In the genomic region with DNA sequence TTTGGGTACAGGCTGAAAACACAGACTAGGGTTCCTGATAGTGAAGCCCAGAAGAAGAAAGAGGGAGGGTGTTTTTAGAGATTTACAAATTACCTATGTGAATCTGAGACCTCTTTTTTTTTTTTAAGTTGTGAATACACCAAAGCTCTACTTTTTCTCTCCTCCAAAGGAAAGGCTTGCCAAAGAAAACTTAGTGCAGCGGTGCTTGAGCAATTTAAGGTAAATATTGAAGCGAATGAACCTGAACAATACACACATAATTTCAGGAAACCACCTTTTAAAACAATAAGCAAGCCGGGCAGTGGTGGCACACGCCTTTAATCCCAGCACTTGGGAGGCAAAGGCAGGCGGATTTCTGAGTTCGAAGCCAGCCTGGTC, we compare ENCODE assay signal across 8 mouse cellular contexts. TPM values are rescaled to one million over a fixed set of nuclear protein-coding genes. Genes with fewer than 3 reads are reported as not detected.
DNase-seq lines count a peak whose midpoint lies in the region; ATAC-seq and TF ChIP-seq lines count a peak whose summit lies in the region.

No protein-coding gene starts in this region.

- peak overlapping the region; percentile 64 for H3K4me3 ChIP-seq in thymus, adult 2 months (ENCODE audit: control insufficient read depth, insufficient read depth, low read length)
- H3K4me3 ChIP-seq in liver, embryonic 13.5 days (replicated peaks): peak overlapping the region; percentile 99
- H3K4me3 ChIP-seq in stomach, postnatal 0 days (ENCODE audit: low read depth, low read length): peak overlapping the region; percentile 98

- peaks cover 11% of the 10 kb centered on the region for H3K4me1 ChIP-seq in thymus, adult 2 months (replicated peaks; ENCODE audit: control insufficient read depth, insufficient read depth, low read length)
- H3K4me1 ChIP-seq in liver, embryonic 13.5 days (replicated peaks): peaks cover 39% of the 10 kb centered on the region
- no peaks in the 10 kb centered on the region for H3K4me1 ChIP-seq in stomach, postnatal 0 days (replicated peaks; ENCODE audit: control insufficient read depth, insufficient read depth)

- peak overlapping the region; percentile 81 for H3K4me2 ChIP-seq in liver, embryonic 13.5 days
- peak overlapping the region; percentile 54 for H3K4me2 ChIP-seq in stomach, postnatal 0 days (replicated peaks; ENCODE audit: low read depth)

- DNase-seq in cerebellum, adult 9-11 months: peak; percentile 32
- DNase-seq in cerebellum, adult 8-10 months: no peak
- no peak for DNase-seq in thymus, adult 2 months
- DNase-seq in thymus, postnatal 10 days (ENCODE audit: low spot score in 2 of 2): no peak
- no peak for DNase-seq in liver, embryonic 13.5 days
- no peak for DNase-seq in stomach, postnatal 0 days (ENCODE audit: low spot score)
- no peak for DNase-seq in right cerebral cortex, adult 2 months (ENCODE audit: low spot score in 2 of 2)
- no peak for DNase-seq in spleen, postnatal 10 days (ENCODE audit: low spot score in 2 of 2)

- no peak for TF ChIP-seq EP300 in stomach, postnatal 0 days (optimal IDR thresholded peaks at IDR 0.05)

- TF ChIP-seq CTCF in thymus, adult 2 months (IDR thresholded peaks at IDR 0.05; ENCODE audit: borderline replicate concordance, control insufficient read depth, extremely low read depth, insufficient read depth, low read length, poor library complexity): no peak
- no peak for TF ChIP-seq CTCF in stomach, postnatal 0 days (IDR thresholded peaks at IDR 0.05; ENCODE audit: low read depth)

- 26% methylated on average over 6 of the region's 6 CpGs for WGBS in thymus, adult 2 months
- 20% methylated on average over 6 of the region's 6 CpGs for WGBS in liver, embryonic 13.5 days (ENCODE audit: insufficient replicate concordance)
- 10% methylated on average over 6 of the region's 6 CpGs for WGBS in stomach, postnatal 0 days

- no peaks in the 10 kb centered on the region for H3K27me3 ChIP-seq in thymus, adult 2 months (ENCODE audit: control insufficient read depth, insufficient read depth, low read length)
- H3K27me3 ChIP-seq in liver, embryonic 13.5 days: no peaks in the 10 kb centered on the region
- H3K27me3 ChIP-seq in stomach, postnatal 0 days (ENCODE audit: control insufficient read depth, insufficient read depth, low read length): no peaks in the 10 kb centered on the region

- TF ChIP-seq POLR2A in thymus, adult 2 months (IDR thresholded peaks at IDR 0.05; ENCODE audit: control insufficient read depth, extremely low read depth, insufficient read depth, low read length, poor library complexity): no peak

- H3K9me3 ChIP-seq in liver, embryonic 13.5 days (replicated peaks): no peaks in the 10 kb centered on the region
- no peaks in the 10 kb centered on the region for H3K9me3 ChIP-seq in stomach, postnatal 0 days (ENCODE audit: control insufficient read depth, low read length)

- H3K9ac ChIP-seq in liver, embryonic 13.5 days: peak overlapping the region; percentile 99
- peak overlapping the region; percentile 95 for H3K9ac ChIP-seq in stomach, postnatal 0 days (ENCODE audit: low read length)

- H3K27ac ChIP-seq in thymus, adult 2 months (ENCODE audit: control insufficient read depth, insufficient read depth, low read length): peak overlapping the region; percentile 69
- peak overlapping the region; percentile 95 for H3K27ac ChIP-seq in liver, embryonic 13.5 days
- H3K27ac ChIP-seq in stomach, postnatal 0 days (replicated peaks): peak overlapping the region; percentile 98

- ATAC-seq in liver, embryonic 13.5 days (ENCODE audit: low read depth): no peak
- no peak for ATAC-seq in stomach, postnatal 0 days (ENCODE audit: low FRiP score, low TSS enrichment)

- H3K36me3 ChIP-seq in thymus, adult 2 months (ENCODE audit: control insufficient read depth, insufficient read depth, low read length): no peaks in the 10 kb centered on the region
- peaks cover 14% of the 10 kb centered on the region for H3K36me3 ChIP-seq in liver, embryonic 13.5 days
- H3K36me3 ChIP-seq in stomach, postnatal 0 days (ENCODE audit: control insufficient read depth, insufficient read depth, low read length): no peaks in the 10 kb centered on the region

RNA-seq across cellular contexts. Expression of gene Pds5a, which starts 0.7 kb away (rescaled TPM):
- 51.7 and 52.2 TPM in 2 replicates for polyA plus RNA-seq in thymus, adult 2 months (2012; rRNA removed)
- 23.1 and 26.8 TPM in 2 replicates for polyA plus RNA-seq in liver, embryonic 13.5 days (2015; fragmentation: Nextera tagmentation; extraction: Ambion mirVana)
- polyA plus RNA-seq in stomach, postnatal 0 days (2015; fragmentation: Nextera tagmentation; extraction: Ambion mirVana): 16.7 and 18.1 TPM in 2 replicates
